Mouse (Mus musculus) C2C12 (cell line): ENCODE data around the gene Ncam1.
A peak's percentile ranks its signal among the peaks of the same experiment; 100 is the strongest.

Source experiments
- CTCF ChIP-seq: IDR thresholded peaks from one replicate; pipeline ENCODE4 v1.5.1; 2011; ENCODE audit not compliant: control insufficient read depth, insufficient read depth, insufficient read length
- MAX ChIP-seq: IDR thresholded peaks from one replicate; pipeline ENCODE4 v1.6.1; 2011; ENCODE audit warnings: mild to moderate bottlenecking, control low read depth
- MYOD1 ChIP-seq: IDR thresholded peaks from one replicate; pipeline ENCODE4 v1.6.1; 2011; ENCODE audit warnings: low read depth; ENCODE audit not compliant: control insufficient read depth, insufficient read length
- USF1 ChIP-seq: IDR thresholded peaks from one replicate; pipeline ENCODE4 v1.6.1; 2011; ENCODE audit warnings: low read depth, mild to moderate bottlenecking, control low read depth, moderate library complexity

DNA sequence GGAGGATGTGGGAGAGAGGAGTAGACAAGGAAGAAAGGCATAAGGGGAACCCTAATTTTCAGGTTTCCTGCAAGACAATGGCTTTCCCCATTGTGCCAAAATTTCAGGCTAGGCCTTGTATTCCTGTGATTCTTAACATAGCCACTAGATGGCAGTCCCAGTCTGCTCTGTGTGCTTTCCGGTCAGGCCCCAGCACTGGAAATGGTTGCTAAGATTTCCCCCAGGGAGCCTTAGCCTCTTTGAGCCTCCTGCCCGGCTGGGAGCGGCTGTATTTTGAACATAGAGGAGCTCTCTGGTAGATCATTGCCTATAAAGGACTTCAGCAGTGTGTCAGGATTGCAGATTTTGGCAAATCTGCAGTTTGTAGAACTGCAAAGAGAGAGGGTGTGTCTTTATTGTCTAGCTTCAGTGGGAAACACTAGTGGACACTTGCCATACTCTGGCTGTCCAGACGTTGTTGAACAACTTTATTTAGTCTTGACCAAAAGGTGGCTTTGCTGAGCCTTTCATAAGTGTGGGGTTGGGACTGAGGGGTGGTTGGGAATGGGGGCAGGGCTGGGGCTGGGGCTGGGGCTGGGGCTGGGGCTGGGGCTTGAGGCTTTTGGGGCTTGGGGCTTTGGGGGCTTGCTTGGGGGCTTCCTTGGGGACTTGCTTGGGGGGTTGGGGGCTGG, 304.6 kb downstream of the Ncam1 start:
- TF ChIP-seq CTCF (peak; percentile 71), USF1 (no peak), MYOD1 (no peak), MAX (no peak)
